Mouse (Mus musculus): ENCODE data around the gene Rtl1.

Rtl1 gene

GRCm38 (mm10) chr12:109600230-109600629 is at the start of gene Rtl1:
Gene Rtl1, minus strand, starts transcription at chr12:109600330.
- DNase-seq (ENCODE audit: low spot score) = no peak

- no peak for DNase-seq (ENCODE audit: low spot score)
These were observed 40.5 kb upstream of the Rtl1 start for GRCm38 (mm10) chr12:109640560-109641167.

GRCm38 (mm10) chr12:109632035-109632434 is 31.9 kb upstream of the Rtl1 start:
- DNase-seq (ENCODE audit: low spot score) = no peak

GRCm38 (mm10) chr12:109628887-109629286 is 28.8 kb upstream of the Rtl1 start:
- DNase-seq (ENCODE audit: low spot score) = no peak

GRCm38 (mm10) chr12:109626910-109627309 is 26.8 kb upstream of the Rtl1 start:
- DNase-seq (ENCODE audit: low spot score) = no peak

DNA sequence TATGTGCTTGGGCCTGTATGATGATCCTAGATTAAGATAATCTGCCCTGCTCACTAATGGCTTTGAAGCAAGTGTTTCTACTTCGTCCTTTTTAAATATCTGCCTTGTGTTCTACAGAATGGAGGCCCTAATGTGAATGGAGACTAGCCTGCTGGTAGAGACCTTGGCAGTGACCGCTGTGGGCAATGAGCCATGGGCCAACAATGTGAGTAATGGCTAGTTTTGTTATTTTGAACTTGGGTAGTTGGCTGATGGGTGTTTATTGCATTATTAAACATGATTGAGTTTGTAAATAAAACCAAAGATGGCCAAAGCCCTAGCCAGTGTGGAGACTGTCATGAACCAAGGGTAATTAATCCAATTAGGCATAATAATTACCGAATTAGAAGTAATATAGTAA is 20.1 kb upstream of the Rtl1 start:
- DNase-seq (ENCODE audit: low spot score) = no peak

GRCm38 (mm10) chr12:109617993-109618392 is 17.9 kb upstream of the Rtl1 start:
- no peak for DNase-seq (ENCODE audit: low spot score)

DNA sequence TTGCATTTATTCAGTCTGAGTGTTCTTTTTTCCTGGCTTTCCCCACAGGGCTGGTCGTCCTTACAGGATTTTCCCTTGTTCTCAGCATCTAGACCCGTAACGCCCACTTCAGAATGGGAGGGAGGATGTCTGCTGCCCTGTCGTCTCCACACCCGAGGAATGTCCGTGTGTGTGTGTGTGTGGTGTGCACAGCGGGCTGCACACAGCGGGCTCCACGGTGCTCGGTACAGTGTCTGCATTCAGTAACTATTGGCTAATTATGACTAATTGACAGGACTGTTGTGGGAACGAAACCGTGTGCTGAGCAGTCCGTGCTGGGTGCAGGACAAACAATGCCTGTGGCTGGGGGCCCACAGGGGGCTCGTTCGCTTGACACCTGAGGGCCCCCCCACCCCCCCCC is 17.0 kb upstream of the Rtl1 start:
- DNase-seq (ENCODE audit: low spot score) = no peak

- no peak for DNase-seq (ENCODE audit: low spot score)
These were observed 15.2 kb upstream of the Rtl1 start for GRCm38 (mm10) chr12:109615371-109615770.

GRCm38 (mm10) chr12:109614416-109614815 is 14.3 kb upstream of the Rtl1 start:
- DNase-seq (ENCODE audit: low spot score) = no peak

DNA sequence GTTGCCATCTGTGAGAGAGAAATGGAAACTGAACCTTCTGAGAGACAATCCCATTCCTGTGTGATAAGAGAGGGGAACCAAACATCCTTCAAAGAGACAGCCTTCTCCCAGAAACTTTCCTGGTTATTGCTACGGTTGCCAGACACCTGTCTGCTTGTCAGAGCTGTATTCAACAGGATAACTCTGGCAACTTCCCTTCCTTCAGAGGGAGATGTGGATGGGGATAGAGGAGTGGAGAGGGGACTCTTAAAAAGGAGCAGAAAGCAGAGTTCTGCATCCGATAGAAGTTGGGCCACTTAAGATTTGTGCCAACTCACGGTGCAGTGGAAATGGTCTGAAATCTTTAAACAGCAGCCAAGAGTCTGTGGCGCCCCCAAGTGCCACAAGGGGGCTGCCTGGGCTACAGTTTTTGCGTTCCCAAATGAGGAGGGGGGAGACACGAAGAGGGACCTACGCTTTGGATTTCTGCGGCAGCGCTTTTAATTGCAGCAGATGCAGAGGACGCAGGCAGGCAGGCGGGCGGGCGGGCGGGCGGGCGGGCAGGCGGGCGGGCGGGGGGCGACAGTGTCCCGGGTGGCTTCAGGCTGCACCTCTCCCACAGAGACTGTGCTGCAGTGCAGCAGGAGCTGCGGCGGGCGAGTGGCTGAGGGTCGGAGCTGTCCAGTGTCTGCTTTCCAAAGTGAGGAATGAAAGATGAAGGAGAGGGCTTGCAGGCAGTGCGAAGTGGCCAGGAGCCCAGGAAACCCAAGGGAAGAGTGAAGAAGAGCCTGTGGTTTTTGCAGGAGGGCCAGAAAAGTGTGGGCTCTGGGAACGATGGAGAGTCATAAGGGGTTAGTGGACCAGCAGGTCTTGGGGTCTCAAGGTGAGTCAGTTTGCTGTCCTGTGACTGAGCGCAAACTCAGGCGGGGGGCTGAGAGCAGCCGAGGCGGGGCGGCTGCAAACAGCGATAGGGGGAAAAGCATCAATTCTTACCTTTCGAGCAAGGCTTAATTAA is 12.6 kb upstream of the Rtl1 start:
- no peak for DNase-seq (ENCODE audit: low spot score)

- DNase-seq (ENCODE audit: low spot score) = no peak
These were observed 8.7 kb upstream of the Rtl1 start for GRCm38 (mm10) chr12:109608576-109609440.

GRCm38 (mm10) chr12:109607953-109608352 is 7.8 kb upstream of the Rtl1 start:
- no peak for DNase-seq (ENCODE audit: low spot score)

DNA sequence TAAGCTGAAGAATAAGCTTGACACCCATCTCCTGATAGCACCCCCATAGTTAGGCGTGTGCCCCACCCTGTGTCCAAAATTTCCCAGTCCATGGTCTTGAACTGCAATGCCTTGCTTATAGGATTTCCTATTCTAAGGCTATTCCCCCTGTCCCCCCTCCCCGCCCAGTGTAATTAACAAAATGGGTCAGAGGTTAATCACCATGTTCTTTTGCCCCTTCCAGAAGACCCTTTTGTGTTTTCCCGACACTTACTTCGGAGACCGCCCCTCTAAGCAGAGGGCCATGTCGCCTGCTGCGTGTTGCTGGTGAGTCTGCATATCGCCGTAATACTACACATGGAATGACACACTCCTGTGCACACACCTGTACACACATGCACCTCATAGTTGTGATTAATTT is 7.1 kb upstream of the Rtl1 start:
- no peak for DNase-seq (ENCODE audit: low spot score)

DNA sequence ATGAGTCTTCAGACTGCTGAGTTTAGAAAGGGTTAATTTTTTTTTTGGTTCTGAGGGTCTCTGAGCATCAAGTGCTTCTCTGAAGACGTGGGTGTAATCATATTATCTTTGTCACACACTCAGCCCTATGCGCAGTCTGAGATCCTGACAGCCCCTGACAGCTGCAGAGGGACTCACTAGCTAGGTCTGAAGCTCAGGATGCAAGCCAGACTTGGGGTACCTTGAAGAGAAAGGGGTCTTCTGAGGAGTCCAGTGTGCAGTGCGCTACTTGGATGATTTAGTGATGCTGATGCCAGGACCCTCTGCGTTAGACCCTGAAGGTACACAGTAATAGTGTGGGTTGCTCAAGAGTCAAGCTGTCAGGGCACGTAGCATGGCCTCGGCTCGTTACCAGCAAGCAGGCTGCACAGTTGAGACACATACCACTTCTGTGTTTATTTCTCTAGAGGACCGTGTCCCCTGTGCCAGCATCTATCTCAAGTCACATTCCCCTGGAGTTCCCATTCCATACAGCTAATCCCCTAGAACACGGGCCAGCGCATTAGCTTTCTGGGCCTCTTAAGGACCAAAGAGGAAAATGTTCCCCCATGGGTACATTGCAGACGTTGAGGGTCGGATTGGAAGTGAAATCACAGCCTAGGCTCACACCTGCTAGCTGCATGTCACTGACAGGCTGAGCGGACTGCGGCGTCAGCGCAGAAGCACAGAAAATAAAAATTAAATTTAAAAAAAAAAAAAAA is 5.0 kb upstream of the Rtl1 start:
- DNase-seq (ENCODE audit: low spot score) = no peak

- DNase-seq (ENCODE audit: low spot score) = no peak
These were observed 1.4 kb downstream of the Rtl1 start for GRCm38 (mm10) chr12:109598551-109599250.

GRCm38 (mm10) chr12:109596726-109597125 is 3.4 kb downstream of the Rtl1 start:
- DNase-seq (ENCODE audit: low spot score) = no peak

DNA sequence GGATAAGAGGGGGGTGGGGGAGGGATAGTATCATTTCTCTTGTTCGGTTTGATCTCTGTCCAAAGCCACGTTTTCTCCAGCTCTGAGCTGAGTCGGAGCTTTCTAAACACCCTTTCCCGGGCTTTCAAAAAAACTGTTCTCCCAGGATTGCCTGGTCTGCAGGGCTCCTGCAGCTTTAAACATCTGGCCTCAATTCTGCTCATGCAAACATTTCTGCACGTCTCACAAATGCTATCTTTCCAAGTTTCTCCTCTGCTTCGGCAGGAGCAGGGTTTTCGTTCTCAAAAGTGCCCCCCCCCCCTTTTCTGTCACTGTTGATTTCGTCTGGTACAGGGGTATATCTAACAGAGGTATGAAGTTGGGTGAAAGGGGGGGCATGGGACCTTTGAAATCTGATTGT is 3.9 kb downstream of the Rtl1 start:
- DNase-seq (ENCODE audit: low spot score) = no peak

GRCm38 (mm10) chr12:109595753-109596152 is 4.4 kb downstream of the Rtl1 start:
- DNase-seq (ENCODE audit: low spot score) = peak; percentile 17

DNA sequence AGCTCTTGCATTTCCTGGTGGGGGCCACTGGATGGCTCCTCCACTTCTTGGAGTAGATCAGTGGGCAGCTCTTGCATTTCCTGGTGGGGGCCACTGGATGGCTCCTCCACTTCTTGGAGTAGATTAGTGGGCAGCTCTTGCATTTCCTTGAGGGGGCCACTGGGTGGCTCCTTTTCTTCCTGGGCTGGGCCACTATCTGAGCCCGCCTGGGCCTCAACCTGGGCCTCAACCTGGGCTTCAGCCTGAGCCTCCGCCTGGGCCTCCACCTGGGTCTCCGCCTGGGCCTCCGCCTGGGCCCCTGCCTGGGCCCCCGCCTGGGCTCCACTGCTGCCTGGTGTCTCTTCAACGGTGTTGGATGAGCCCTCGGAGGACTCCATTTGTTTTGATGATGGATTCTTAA is 5.2 kb downstream of the Rtl1 start:
- DNase-seq (ENCODE audit: low spot score) = no peak

DNA sequence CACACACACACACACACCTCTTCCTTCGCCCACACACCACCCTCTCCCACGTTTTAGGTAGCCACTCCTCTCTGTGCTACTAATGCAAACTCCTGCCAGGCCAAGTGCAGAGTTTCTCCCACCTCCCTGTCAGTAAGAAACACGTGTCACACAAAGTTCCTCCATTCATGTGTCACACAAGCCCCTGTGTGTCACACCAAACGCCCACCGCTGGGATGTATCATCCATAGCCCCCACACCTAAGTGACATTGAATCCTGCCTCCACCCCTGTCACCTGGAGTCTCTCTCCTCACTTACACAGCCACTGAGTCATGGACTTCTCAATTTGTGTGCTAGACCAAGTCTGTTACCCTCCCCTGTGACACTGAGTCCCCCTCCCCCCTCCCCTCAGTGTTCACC is 17.9 kb downstream of the Rtl1 start:
- no peak for DNase-seq (ENCODE audit: low spot score)
